Mouse (Mus musculus) CD8-positive naive resting alpha-beta T cell, adult 2 months (primary cell): ENCODE data around the gene Castor2.

ENCODE experiments used
- DNase-seq, 2 experiments: peaks; one replicate each; pipeline ENCODE4 v3.0.0; 2022; ENCODE audit warnings: low read depth in 2 of 2, low spot score in 2 of 2

The Castor2 gene

DNA sequence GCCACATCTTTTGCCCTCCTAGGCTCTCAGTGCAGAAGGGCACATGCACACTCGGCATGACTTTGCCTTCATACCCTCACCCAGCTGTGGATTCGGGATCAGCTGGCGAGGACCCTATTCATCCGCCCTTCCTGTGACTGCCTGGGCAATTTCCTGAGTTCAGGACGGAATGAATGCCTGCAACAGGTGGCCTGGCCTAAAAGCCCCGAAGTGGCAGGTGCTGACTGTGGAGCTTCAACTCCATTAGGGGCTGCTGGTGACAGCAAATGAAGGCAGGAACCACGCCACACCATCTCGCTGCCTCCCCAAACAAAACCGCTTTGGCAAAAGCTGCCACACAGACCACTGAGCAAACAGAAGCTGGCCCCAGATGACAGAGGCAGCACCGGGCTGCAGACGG is 52.4 kb downstream of the Castor2 start:
- no peak for DNase-seq

DNA sequence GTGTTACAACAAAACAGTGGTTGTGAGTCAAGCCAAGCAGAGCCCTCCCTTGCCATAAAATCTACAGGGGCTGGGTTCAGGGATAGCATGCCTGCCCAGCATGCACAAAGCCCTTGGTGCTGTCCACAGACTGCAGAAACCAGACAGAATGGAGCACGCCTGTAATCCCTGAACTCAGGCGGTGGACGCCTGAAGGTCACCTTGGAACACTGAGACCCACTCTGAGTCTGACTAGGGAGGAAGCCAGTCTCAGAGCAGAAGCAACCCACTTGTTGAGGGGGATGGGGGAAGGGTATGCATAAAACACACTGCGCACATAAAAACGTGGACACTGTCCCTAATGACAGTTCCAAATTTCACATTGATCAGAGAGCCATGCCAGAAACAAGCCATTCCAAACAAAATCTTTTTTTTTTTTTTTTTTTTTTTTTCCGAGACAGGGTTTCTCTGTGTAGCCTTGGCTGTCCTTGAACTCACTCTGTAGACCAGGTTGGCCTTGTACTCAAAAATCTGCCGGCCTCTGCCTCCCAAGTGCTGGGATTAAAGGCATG is 56.5 kb downstream of the Castor2 start:
- DNase-seq: no peak

GRCm38 (mm10) chr5:134164688-134165087 is 65.2 kb downstream of the Castor2 start:
- DNase-seq: no peak

DNA sequence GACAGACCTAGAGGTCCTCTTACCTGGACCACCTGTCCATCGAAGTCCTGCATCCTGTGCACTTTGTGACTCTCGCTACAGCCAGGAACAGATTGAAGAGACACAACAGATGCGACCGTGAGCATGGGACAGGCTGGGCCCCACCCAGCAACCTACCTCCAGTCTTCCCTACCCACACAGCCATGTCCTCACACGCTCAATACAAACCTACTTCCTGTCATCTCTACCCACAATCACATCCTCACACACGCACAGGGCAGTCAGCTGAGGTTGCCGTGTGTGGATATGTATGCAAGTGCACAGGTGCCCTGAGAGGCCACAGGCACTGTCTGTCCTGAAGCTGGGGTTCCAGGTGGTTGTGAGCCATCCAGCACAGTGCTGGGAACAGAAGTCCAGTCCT is 67.1 kb downstream of the Castor2 start:
- DNase-seq: peak; percentile 18 to 42

DNA sequence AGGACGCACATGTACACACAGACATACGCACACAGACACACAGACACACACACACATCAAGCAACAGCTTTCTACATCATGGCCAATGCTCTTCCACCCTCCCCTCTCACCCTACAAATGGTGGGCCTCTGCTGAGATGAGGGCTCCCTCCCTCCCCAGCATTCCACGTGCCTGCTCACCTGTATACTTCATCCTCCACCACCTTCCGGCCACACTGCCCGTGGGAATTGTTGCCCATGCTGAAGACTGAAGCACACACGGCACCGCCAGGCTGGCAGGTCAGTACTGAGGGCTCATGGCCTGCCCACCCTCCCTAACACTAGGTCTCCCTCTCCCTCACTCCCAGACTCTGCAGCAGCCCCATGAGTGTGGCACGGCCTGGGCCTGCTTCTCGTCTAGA is 68.5 kb downstream of the Castor2 start:
- no peak for DNase-seq

DNA sequence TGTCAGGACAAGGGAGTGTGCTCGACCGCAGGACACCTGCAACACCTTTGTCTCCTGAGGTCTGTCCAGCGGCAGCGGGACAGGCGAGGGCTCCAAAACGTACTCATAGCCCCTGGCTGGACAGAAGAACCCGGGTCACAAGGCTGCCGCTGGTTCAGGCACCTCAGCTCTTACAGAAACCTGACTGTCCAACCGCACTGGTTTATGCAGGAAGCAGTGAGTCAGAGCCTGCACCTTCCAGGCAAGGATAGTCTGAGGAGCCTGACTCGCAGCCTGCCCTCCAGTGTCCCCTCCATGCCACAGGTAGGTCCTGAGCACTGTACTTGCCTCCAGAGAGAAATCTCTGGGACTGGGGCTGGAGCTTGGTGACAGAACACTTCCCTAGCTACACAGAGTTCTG is 69.7 kb downstream of the Castor2 start:
- no peak for DNase-seq

DNA sequence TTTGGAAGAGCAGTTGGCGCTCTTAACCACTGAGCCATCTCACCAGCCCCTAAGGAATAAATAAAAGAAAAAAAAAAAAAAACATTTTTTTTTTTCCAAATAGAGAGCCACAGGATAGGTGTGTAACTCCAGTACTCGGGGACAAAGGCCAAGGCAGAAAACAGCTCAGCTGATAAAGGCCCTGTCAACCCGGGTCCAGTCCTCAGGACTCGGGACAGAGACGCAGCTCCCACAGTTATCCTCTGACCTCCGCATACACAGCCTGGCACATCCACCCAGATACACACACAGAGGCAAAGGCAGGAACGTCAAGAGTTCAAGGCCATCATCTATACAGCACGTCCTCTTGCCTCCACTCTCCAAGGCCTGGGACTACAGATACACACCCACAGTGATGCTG is 70.7 kb downstream of the Castor2 start:
- DNase-seq: no peak

- DNase-seq: peak; percentile 31 to 48
Measured at GRCm38 (mm10) chr5:134173206-134173605, 73.7 kb downstream of the Castor2 start.

- DNase-seq: no peak
Measured at GRCm38 (mm10) chr5:134175696-134176095, 76.2 kb downstream of the Castor2 start.

DNA sequence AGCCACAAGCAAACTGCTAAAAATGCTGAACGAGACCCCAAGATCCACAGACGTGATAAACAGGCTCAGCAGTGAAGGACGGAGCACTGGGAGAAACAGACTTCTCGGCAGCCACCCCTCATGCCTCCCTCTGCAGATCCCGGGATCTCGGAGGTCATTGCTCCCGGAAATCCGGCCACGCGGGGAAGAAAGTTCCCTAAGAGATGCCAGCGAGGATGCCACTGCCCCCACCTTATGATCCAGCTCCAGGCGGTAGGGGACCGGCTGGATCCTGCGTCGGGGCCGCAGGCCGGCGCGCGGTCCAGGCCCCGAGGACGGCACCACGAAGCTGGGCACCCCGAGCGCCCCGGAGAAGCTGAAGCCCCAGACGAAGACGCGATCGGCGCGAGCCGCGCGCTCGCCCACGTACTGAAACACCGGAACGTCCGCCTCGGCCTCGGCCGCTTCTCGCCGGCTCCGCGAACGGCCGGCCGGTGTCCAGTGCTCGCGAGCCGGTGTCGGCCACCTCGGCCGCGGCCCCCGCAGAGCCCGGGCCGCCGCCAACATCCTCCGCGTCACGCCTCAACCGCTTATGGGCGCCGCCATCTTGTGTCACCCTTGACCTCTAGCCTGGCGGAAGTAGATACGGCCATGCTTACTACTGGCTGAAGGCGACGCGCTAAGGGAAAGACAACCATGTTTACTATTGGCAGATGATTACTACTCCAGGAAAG is 76.8 kb downstream of the Castor2 start, which contains the start of gene Rcc1l:
Gene Rcc1l, minus strand, starts transcription at position 606 of the 713 bp plus-strand sequence.
- DNase-seq: peak; percentile 62 to 74

GRCm38 (mm10) chr5:134178536-134178935 is 79.0 kb downstream of the Castor2 start:
- DNase-seq: no peak

- peak; percentile 76 to 89 for DNase-seq
Measured at GRCm38 (mm10) chr5:134179871-134180270, 80.4 kb downstream of the Castor2 start.

GRCm38 (mm10) chr5:134182172-134182571 is 82.7 kb downstream of the Castor2 start:
- no peak for DNase-seq

- no peak for DNase-seq
Measured at GRCm38 (mm10) chr5:134182735-134183134, 83.2 kb downstream of the Castor2 start.

GRCm38 (mm10) chr5:134183162-134183561 is 83.7 kb downstream of the Castor2 start:
- no peak for DNase-seq

DNA sequence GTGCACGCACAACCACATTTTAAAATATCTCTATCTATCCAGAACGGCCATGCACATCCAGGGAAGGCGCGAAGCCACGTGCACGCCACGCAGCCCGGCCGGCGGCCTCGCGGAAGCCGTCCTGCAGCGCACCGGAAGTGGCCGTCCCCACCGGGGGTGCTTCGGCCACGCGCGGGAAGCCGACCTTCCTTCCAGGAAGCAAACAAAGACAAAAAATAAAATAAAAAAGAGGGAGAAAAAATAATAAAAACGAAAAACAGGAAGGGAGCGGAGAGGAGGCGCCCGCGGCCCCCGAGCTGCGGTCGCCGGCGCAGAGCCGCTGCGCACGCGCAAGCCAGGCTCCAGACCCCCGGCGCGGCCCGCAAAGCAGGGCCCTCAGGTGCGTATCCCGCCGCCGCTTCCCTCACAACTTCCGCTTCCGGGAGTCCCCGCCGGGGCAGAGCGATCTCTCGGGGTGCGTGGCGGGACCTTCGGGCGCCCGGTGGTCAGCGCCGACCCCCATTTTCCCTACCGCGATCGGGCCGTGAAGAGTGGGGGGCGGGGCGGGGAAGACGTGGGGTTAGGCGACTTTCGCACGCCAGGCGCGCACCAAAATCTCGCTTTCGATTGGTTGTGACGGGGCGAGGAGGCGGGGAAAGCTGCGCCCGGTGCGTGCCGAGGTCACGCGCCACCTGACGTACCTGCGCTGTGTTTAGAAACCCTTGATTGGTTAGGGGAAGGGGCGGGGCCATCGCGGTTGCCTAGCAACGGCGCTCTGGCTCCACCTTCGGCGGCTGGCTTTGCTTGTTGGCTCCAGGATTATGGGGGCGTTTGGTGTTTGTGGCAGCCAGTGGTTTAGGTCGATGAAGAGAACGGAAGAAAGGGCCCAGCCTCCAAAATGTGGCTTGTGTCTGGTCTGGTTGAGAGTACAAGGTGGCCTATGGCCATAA is 84.6 kb downstream of the Castor2 start, which contains the start of gene Gtf2ird2:
Gene Gtf2ird2, plus strand, starts transcription at position 140 of the 929 bp plus-strand sequence.
- DNase-seq: peak; percentile 99 to 100

GRCm38 (mm10) chr5:134186059-134186458 is 86.5 kb downstream of the Castor2 start:
- no peak for DNase-seq

DNA sequence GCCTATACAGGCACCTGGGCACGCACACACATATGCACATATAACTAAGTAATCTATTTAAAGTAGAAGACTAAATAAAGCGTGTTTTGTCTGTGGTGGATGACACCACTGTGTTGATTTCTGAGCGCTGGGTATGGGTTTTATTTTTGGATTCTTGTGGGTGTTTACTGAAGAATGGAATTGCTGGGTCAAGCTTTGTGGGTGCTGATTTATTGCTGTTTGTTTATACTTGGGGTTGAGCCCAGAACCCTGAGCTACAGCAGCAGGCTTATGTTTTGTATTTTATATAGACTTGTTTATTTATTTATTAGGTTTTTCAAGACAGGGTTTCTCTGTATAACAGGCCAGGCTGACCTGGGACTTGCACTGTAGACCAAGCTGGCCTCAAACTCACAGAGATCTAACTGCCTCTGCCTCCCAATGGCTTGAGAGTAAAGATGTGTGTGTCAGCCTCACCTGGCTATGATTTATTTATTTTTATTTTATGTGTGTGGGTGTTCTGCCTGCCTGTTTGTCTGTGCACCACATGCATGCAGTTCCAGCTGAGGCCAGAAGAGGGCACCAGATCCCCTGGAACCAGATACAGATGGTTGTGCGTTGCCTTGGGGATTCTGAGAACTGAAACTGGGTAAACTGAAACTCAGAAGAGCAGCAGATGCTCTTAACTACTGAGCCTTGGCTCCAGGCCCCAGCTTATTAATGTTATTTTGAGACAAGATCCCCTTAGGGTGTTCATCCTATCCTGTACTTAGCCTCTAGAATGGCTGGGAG is 87.6 kb downstream of the Castor2 start:
- peak; percentile 75 to 85 for DNase-seq

- DNase-seq: no peak
Measured at GRCm38 (mm10) chr5:134188571-134188970, 89.1 kb downstream of the Castor2 start.

DNA sequence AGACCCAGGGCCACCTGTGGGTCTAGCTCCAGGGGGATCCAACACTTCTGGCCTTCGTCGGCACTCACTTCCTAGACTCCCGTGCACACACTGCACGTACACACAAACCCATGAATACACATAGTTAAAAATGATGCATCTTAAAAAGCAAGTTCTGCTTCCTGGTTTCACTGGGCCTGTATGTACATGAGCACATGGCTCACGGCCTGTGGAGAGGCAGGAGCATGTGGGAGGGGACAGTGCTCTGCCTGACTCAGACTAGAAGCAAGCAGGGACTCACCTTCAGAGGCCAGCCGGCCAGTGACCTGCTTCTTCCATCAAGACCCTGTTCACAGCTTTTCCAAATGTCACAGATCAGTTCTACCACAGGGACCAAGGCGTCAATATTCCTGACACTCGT is 94.2 kb downstream of the Castor2 start:
- no peak for DNase-seq
